ENCODE assay signal across 8 mouse cellular contexts in genomic region chr19:27217404-27217940, GRCm38 (mm10). TPM values are rescaled to one million over a fixed set of nuclear protein-coding genes. Genes with fewer than 3 reads are reported as not detected.
A peak's percentile ranks its signal among the peaks of the same experiment; 100 is the strongest.
DNase-seq lines count a peak whose midpoint lies in the region; ATAC-seq lines count a peak whose summit lies in the region.

No protein-coding gene starts in this region.

- peak overlapping the region; percentile 77 for H3K4me3 ChIP-seq in forebrain, embryonic 10.5 days
- peak overlapping the region; percentile 83 for H3K4me3 ChIP-seq in heart, embryonic 13.5 days
- peak overlapping the region; percentile 55 for H3K4me3 ChIP-seq in liver, embryonic 13.5 days (replicated peaks)
- H3K4me3 ChIP-seq in neural tube, embryonic 13.5 days = peak overlapping the region; percentile 68

- ATAC-seq in heart, embryonic 13.5 days (ENCODE audit: extremely low read depth, insufficient number of reproducible peaks, low FRiP score, low TSS enrichment) = peak; percentile 52; the same call in 1 of the 2 replicates
- peak; percentile 26 for ATAC-seq in liver, embryonic 13.5 days (ENCODE audit: low read depth)
- peak; percentile 84 for ATAC-seq in neural tube, embryonic 13.5 days (ENCODE audit: low read depth)

- H3K36me3 ChIP-seq in forebrain, embryonic 10.5 days (replicated peaks) = no peaks in the 10 kb centered on the region
- 0 out of 2 replicates have a peak, but pooled peaks cover 2% of the 10 kb centered on the region for H3K36me3 ChIP-seq in heart, embryonic 13.5 days
- no peaks in the 10 kb centered on the region for H3K36me3 ChIP-seq in liver, embryonic 13.5 days
- H3K36me3 ChIP-seq in neural tube, embryonic 13.5 days = no peaks in the 10 kb centered on the region

- no peaks in the 10 kb centered on the region for H3K9me3 ChIP-seq in forebrain, embryonic 10.5 days
- no peaks in the 10 kb centered on the region for H3K9me3 ChIP-seq in heart, embryonic 13.5 days
- H3K9me3 ChIP-seq in liver, embryonic 13.5 days (replicated peaks) = no peaks in the 10 kb centered on the region
- no peaks in the 10 kb centered on the region for H3K9me3 ChIP-seq in neural tube, embryonic 13.5 days

- DNase-seq in urinary bladder, adult 18-20 months (ENCODE audit: low spot score in 2 of 2) = peak; percentile 24 to 64
- no peak for DNase-seq in urinary bladder, postnatal 10 days (ENCODE audit: low spot score)
- peak; percentile 56 for DNase-seq in forebrain, embryonic 10.5 days (ENCODE audit: extremely low spot score, low spot score)
- peak; percentile 76 for DNase-seq in kidney, postnatal 10 days
- DNase-seq in liver, embryonic 13.5 days = no peak
- peak; percentile 35 for DNase-seq in thymus, postnatal 4 days

- H3K4me1 ChIP-seq in forebrain, embryonic 10.5 days = peaks cover 39% of the 10 kb centered on the region
- H3K4me1 ChIP-seq in heart, embryonic 13.5 days = peaks cover 28% of the 10 kb centered on the region
- no peaks in the 10 kb centered on the region; the same call in 1 of the 2 replicates for H3K4me1 ChIP-seq in liver, embryonic 13.5 days (replicated peaks)
- H3K4me1 ChIP-seq in neural tube, embryonic 13.5 days (replicated peaks) = peaks cover 41% of the 10 kb centered on the region

- peak overlapping the region; percentile 88 for H3K4me2 ChIP-seq in heart, embryonic 13.5 days
- peak overlapping the region; percentile 67 for H3K4me2 ChIP-seq in liver, embryonic 13.5 days
- peak overlapping the region; percentile 66 for H3K4me2 ChIP-seq in neural tube, embryonic 13.5 days

- peak overlapping the region; percentile 86 for H3K27ac ChIP-seq in forebrain, embryonic 10.5 days
- peak overlapping the region; percentile 85 for H3K27ac ChIP-seq in heart, embryonic 13.5 days (replicated peaks)
- no peak overlapping the region for H3K27ac ChIP-seq in liver, embryonic 13.5 days
- peak overlapping the region; percentile 93 for H3K27ac ChIP-seq in neural tube, embryonic 13.5 days (replicated peaks)

- H3K27me3 ChIP-seq in forebrain, embryonic 10.5 days (ENCODE audit: poor library complexity, severe bottlenecking) = peaks cover 63% of the 10 kb centered on the region
- peaks cover 33% of the 10 kb centered on the region for H3K27me3 ChIP-seq in heart, embryonic 13.5 days (replicated peaks)
- H3K27me3 ChIP-seq in liver, embryonic 13.5 days = peaks cover 58% of the 10 kb centered on the region
- peaks cover 11% of the 10 kb centered on the region for H3K27me3 ChIP-seq in neural tube, embryonic 13.5 days

- WGBS in forebrain, embryonic 10.5 days = 0% methylated on average over 49 of the region's 52 CpGs
- under 1% methylated on average over 50 of the region's 52 CpGs for WGBS in heart, embryonic 13.5 days
- WGBS in liver, embryonic 13.5 days (ENCODE audit: insufficient replicate concordance) = under 1% methylated on average over 46 of the region's 52 CpGs
- under 1% methylated on average over 51 of the region's 52 CpGs for WGBS in neural tube, embryonic 13.5 days

- peak overlapping the region; percentile 90 for H3K9ac ChIP-seq in heart, embryonic 13.5 days
- peak overlapping the region; percentile 33 for H3K9ac ChIP-seq in liver, embryonic 13.5 days
- peak overlapping the region; percentile 84 for H3K9ac ChIP-seq in neural tube, embryonic 13.5 days

RNA-seq across cellular contexts. Expression of gene Vldlr, which starts 1.2 kb away (rescaled TPM):
- 5.3 and 6.0 TPM in 2 replicates for polyA plus RNA-seq in forebrain, embryonic 10.5 days (2016; fragmentation: Nextera tagmentation; extraction: Ambion mirVana)
- 25.9 and 30.4 TPM in 2 replicates for polyA plus RNA-seq in heart, embryonic 13.5 days (2015; fragmentation: Nextera tagmentation; extraction: Ambion mirVana)
- polyA plus RNA-seq in liver, embryonic 13.5 days (2015; fragmentation: Nextera tagmentation; extraction: Ambion mirVana) = 1.6 and 1.8 TPM in 2 replicates
- polyA plus RNA-seq in neural tube, embryonic 13.5 days (2015; fragmentation: Nextera tagmentation; extraction: Ambion mirVana) = 19.7 and 22.5 TPM in 2 replicates

Comparison
In these comparisons a context has a peak if more than half of its experiments do, and no peak if none do; other contexts are left out.
1. DNase-seq: peak in urinary bladder, adult 18-20 months (2 of 2), forebrain, embryonic 10.5 days (single experiment), kidney, postnatal 10 days (single experiment) and thymus, postnatal 4 days (single experiment); none in urinary bladder, postnatal 10 days (single experiment) and liver, embryonic 13.5 days (single experiment).
2. ATAC-seq: peak in every context shown above with its lines; median percentile 84 in neural tube, embryonic 13.5 days; 52 in heart, embryonic 13.5 days; 26 in liver, embryonic 13.5 days.
3. H3K9ac ChIP-seq: peak in every context shown above with its lines; median percentile 90 in heart, embryonic 13.5 days; 84 in neural tube, embryonic 13.5 days; 33 in liver, embryonic 13.5 days.
4. Peak in every context shown above with its lines, with median percentiles within 50 percentile points of each other: H3K4me3 ChIP-seq and H3K4me2 ChIP-seq.